Mouse (Mus musculus): ENCODE results near the gene Spon1. TPM values are rescaled to one million over a fixed set of nuclear protein-coding genes. Genes with fewer than 3 reads are reported as not detected.
A peak's percentile ranks its signal among the peaks of the same experiment; 100 is the strongest.

The Spon1 gene
- polyA plus RNA-seq, 1 experiment, result 20.1 TPM

- no peak overlapping the region for H3K27ac ChIP-seq (ENCODE audit: insufficient read depth, low read depth, low read length)
- H3K36me3 ChIP-seq (ENCODE audit: control insufficient read depth, insufficient read depth, low read length), result no peaks in the 10 kb centered on the region
- no peak overlapping the region for H3K4me3 ChIP-seq (ENCODE audit: insufficient read depth, low read depth, low read length)
- no peak for DNase-seq
- WGBS, result 81% methylated on average over 8 of the region's 8 CpGs
- TF ChIP-seq POLR2A (IDR thresholded peaks at IDR 0.05; ENCODE audit: low read depth, low read length) (no peak), CTCF (conservative IDR thresholded peaks at IDR 0.05; ENCODE audit: insufficient read depth, insufficient read length, low read depth, low read length) (no peak)
- H3K27me3 ChIP-seq (replicated peaks; ENCODE audit: control insufficient read depth, insufficient read depth, low read length), result no peaks in the 10 kb centered on the region
- H3K4me1 ChIP-seq (ENCODE audit: control insufficient read depth, insufficient read depth, low read length), result no peaks in the 10 kb centered on the region
Observed at GRCm38 (mm10) chr7:114006456-114006855, 240.7 kb downstream of the Spon1 start.

- peak; percentile 73 for TF ChIP-seq CTCF (conservative IDR thresholded peaks at IDR 0.05; ENCODE audit: insufficient read depth, insufficient read length, low read depth, low read length)
- no peak for TF ChIP-seq POLR2A (IDR thresholded peaks at IDR 0.05; ENCODE audit: low read depth, low read length)
- H3K27ac ChIP-seq (ENCODE audit: insufficient read depth, low read depth, low read length), result no peak overlapping the region
- H3K36me3 ChIP-seq (ENCODE audit: control insufficient read depth, insufficient read depth, low read length), result no peaks in the 10 kb centered on the region
- no peak overlapping the region for H3K4me3 ChIP-seq (ENCODE audit: insufficient read depth, low read depth, low read length)
- WGBS, result 70% methylated on average over 5 of the region's 5 CpGs
- H3K4me1 ChIP-seq (ENCODE audit: control insufficient read depth, insufficient read depth, low read length), result no peaks in the 10 kb centered on the region
- DNase-seq, result peak; percentile 48
- no peaks in the 10 kb centered on the region for H3K27me3 ChIP-seq (replicated peaks; ENCODE audit: control insufficient read depth, insufficient read depth, low read length)
Observed at GRCm38 (mm10) chr7:114007565-114007964, 241.8 kb downstream of the Spon1 start.

- no peak for DNase-seq
- H3K27me3 ChIP-seq (replicated peaks; ENCODE audit: control insufficient read depth, insufficient read depth, low read length), result no peaks in the 10 kb centered on the region
- WGBS, result 60% methylated on average over 9 of the region's 9 CpGs
- H3K27ac ChIP-seq (ENCODE audit: insufficient read depth, low read depth, low read length), result no peak overlapping the region
- H3K4me1 ChIP-seq (ENCODE audit: control insufficient read depth, insufficient read depth, low read length), result no peaks in the 10 kb centered on the region
- no peaks in the 10 kb centered on the region for H3K36me3 ChIP-seq (ENCODE audit: control insufficient read depth, insufficient read depth, low read length)
- TF ChIP-seq POLR2A (IDR thresholded peaks at IDR 0.05; ENCODE audit: low read depth, low read length), result no peak
- no peak for TF ChIP-seq CTCF (conservative IDR thresholded peaks at IDR 0.05; ENCODE audit: insufficient read depth, insufficient read length, low read depth, low read length)
- H3K4me3 ChIP-seq (ENCODE audit: insufficient read depth, low read depth, low read length), result no peak overlapping the region
Observed at GRCm38 (mm10) chr7:114011726-114012443, 246.1 kb downstream of the Spon1 start.

DNA sequence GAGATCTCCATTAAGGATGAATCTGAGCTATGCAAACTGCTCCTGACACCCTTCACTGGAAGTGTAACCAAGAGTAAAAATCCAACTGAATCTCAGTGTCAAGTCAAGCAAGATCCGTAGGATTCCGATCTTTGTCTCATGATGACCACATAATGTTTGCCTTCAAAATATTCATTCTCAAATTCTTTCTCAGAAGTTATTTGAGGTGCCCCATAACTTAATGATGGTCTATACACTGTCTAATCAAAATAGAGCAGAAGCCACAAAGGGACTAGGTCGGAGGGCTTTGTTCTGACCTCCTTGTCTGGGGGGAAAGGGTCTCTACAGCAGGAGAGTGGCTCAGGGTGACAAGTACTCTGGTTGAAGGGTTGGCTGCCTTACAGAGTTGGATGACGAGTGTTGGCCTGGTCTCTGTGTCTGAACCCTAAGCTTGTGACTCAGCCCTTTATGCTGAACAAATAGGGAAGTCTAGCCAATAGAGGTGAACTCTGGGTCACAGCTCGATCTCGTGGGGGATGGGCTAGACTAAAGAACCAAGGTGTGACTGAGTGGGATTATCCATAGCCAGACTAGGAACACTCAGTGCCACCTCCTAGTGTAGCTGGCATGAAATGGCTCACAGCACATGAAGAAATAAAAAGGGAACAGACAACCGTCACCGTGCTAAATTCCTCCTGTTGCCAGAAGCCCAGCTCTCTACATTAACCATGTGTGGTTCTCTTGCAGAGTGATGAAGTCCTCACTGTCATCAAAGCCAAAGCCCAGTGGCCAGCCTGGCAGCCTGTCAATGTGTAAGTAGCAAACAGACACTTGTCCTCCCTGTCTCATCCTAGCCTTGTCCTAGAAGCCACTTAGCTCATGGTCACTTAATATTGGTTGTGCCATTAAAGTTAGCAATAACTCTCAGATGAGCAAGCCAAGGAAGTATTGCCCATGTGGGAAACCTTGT, 250.5 kb downstream of the Spon1 start:
- H3K4me3 ChIP-seq (ENCODE audit: insufficient read depth, low read depth, low read length), result no peak overlapping the region
- 0 out of 2 replicates have a peak, but pooled peaks cover 3% of the 10 kb centered on the region for H3K4me1 ChIP-seq (ENCODE audit: control insufficient read depth, insufficient read depth, low read length)
- H3K36me3 ChIP-seq (ENCODE audit: control insufficient read depth, insufficient read depth, low read length), result no peaks in the 10 kb centered on the region
- WGBS, result 65% methylated on average over 8 of the region's 8 CpGs
- no peaks in the 10 kb centered on the region for H3K27me3 ChIP-seq (replicated peaks; ENCODE audit: control insufficient read depth, insufficient read depth, low read length)
- no peak for TF ChIP-seq POLR2A (IDR thresholded peaks at IDR 0.05; ENCODE audit: low read depth, low read length)
- TF ChIP-seq CTCF (conservative IDR thresholded peaks at IDR 0.05; ENCODE audit: insufficient read depth, insufficient read length, low read depth, low read length), result no peak
- no peak overlapping the region for H3K27ac ChIP-seq (ENCODE audit: insufficient read depth, low read depth, low read length)
- DNase-seq, result no peak

GRCm38 (mm10) chr7:114018861-114019260, 253.1 kb downstream of the Spon1 start:
- TF ChIP-seq CTCF (conservative IDR thresholded peaks at IDR 0.05; ENCODE audit: insufficient read depth, insufficient read length, low read depth, low read length) (no peak), POLR2A (IDR thresholded peaks at IDR 0.05; ENCODE audit: low read depth, low read length) (no peak)
- Histone ChIP-seq H3K27ac (ENCODE audit: insufficient read depth, low read depth, low read length) (0 out of 2 replicates have a peak overlapping the region, but pooled peaks have one; percentile 4), H3K36me3 (ENCODE audit: control insufficient read depth, insufficient read depth, low read length) (no peaks in the 10 kb centered on the region), H3K27me3 (replicated peaks; ENCODE audit: control insufficient read depth, insufficient read depth, low read length) (no peaks in the 10 kb centered on the region), H3K4me1 (ENCODE audit: control insufficient read depth, insufficient read depth, low read length) (0 out of 2 replicates have a peak, but pooled peaks cover 3% of the 10 kb centered on the region), H3K4me3 (ENCODE audit: insufficient read depth, low read depth, low read length) (no peak overlapping the region)
- peak; percentile 79 for DNase-seq
- whole genome bisulfite sequencing, result 77% methylated on average over 3 of the region's 3 CpGs

DNA sequence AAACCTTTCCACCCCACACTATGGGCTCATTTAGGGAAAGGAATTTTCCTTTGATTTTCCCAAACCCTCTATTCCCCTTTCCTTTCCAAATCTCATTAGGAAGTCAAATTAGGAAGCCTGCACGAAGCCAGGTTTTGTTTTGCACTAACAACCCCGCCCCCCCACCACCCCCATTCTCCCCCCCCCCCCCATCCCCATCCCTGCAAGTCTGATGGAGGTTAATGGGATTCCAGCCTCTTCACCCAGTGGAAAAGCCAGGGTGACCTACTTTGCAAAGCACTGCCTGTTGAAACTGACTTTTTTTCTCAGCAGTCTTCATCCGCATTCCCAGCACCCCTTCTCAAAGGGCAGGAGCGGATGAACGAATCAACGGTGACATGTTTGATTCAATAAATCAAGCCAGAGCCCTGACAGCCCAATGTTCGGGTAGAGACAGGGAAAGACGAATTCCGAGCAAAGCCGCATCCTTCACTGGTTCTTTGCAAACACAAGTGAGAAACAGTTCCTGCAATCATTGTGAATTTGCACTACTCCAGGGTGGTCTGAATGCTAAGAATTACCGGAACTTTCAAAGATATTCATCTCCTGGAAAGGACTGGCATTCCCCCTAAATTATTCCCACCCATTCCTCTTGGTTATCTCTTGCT, 254.4 kb downstream of the Spon1 start:
- DNase-seq, result peak; percentile 57
- Histone ChIP-seq H3K4me3 (ENCODE audit: insufficient read depth, low read depth, low read length) (peak overlapping the region; percentile 54), H3K27ac (ENCODE audit: insufficient read depth, low read depth, low read length) (no peak overlapping the region), H3K27me3 (replicated peaks; ENCODE audit: control insufficient read depth, insufficient read depth, low read length) (no peaks in the 10 kb centered on the region), H3K4me1 (ENCODE audit: control insufficient read depth, insufficient read depth, low read length) (0 out of 2 replicates have a peak, but pooled peaks cover 3% of the 10 kb centered on the region), H3K36me3 (ENCODE audit: control insufficient read depth, insufficient read depth, low read length) (no peaks in the 10 kb centered on the region)
- TF ChIP-seq CTCF (conservative IDR thresholded peaks at IDR 0.05; ENCODE audit: insufficient read depth, insufficient read length, low read depth, low read length) (no peak), POLR2A (IDR thresholded peaks at IDR 0.05; ENCODE audit: low read depth, low read length) (no peak)
- 3% methylated on average over 11 of the region's 11 CpGs for WGBS

Measured in kidney, adult 2 months (tissue).